Mouse (Mus musculus) thymus, adult 2 months (tissue): ENCODE data around the gene Gpr37l1.

ENCODE experiments used
- CTCF ChIP-seq: fragments of 200-500 bp; IDR thresholded peaks from 2 replicates; pipeline ENCODE4 v1.5.1; 2012; ENCODE audit warnings: mild to moderate bottlenecking, control low read depth, low read length, moderate library complexity, borderline replicate concordance; ENCODE audit not compliant: control insufficient read depth, poor library complexity, insufficient read depth; ENCODE audit errors: extremely low read depth
- POLR2A ChIP-seq: fragments of 200-500 bp; IDR thresholded peaks from 2 replicates; pipeline ENCODE4 v1.6.1; 2012; ENCODE audit warnings: mild to moderate bottlenecking, low read length, control low read depth, moderate library complexity; ENCODE audit not compliant: control insufficient read depth, poor library complexity, insufficient read depth; ENCODE audit errors: extremely low read depth

- TF ChIP-seq POLR2A (no peak), CTCF (no peak)
These were observed 3.7 kb upstream of the Gpr37l1 start for GRCm38 (mm10) chr1:135171202-135171601.
